Mouse (Mus musculus) hindbrain, postnatal 0 days (tissue): Measurements from ENCODE around the gene Klhl32. TPM values are rescaled to one million over a fixed set of nuclear protein-coding genes. Genes with fewer than 3 reads are reported as not detected.

Experiments used
- ATAC-seq: fragments of 200-750 bp; cut with Nextera tagmentation; 2 replicates; pipeline ENCODE4 v1.8.0; 2017; ENCODE audit warnings: mild to moderate bottlenecking, moderate TSS enrichment, moderate library complexity
- DNase-seq: peaks from one replicate; pipeline ENCODE4 v3.0.0-alpha.2; 2015; ENCODE audit warnings: low spot score
- H3K27ac ChIP-seq: fragments of 300-500 bp; sonication (generic); 2 replicates; pipeline ENCODE4 v1.5.1; 2014; ENCODE audit warnings: mild to moderate bottlenecking
- H3K27me3 ChIP-seq: fragments of 300-500 bp; sonication (generic); 2 replicates; pipeline ENCODE4 v1.6.1; 2014; ENCODE audit warnings: low read length, mixed read lengths; ENCODE audit not compliant: insufficient read depth
- H3K36me3 ChIP-seq: fragments of 300-500 bp; sonication (generic); 2 replicates; pipeline ENCODE4 v1.6.1; 2014; ENCODE audit warnings: low read length, mixed read lengths; ENCODE audit not compliant: insufficient read depth
- H3K4me1 ChIP-seq: fragments of 300-500 bp; sonication (generic); 2 replicates; pipeline ENCODE4 v1.6.1; 2014; ENCODE audit warnings: antibody characterized with exemption, low read length, mixed read lengths; ENCODE audit not compliant: insufficient read depth
- H3K4me2 ChIP-seq: fragments of 300-500 bp; sonication (generic); 2 replicates; pipeline ENCODE4 v1.6.1; 2014; ENCODE audit warnings: low read depth, mild to moderate bottlenecking, low read length, moderate library complexity, mixed read lengths
- H3K4me3 ChIP-seq: fragments of 300-500 bp; sonication (generic); 2 replicates; pipeline ENCODE4 v1.5.1; 2014; ENCODE audit warnings: low read length
- H3K9ac ChIP-seq: fragments of 300-500 bp; sonication (generic); replicated peaks from 2 replicates; pipeline ENCODE4 v1.6.1; 2014; ENCODE audit warnings: mild to moderate bottlenecking, low read length, moderate library complexity, mixed read lengths
- H3K9me3 ChIP-seq: fragments of 300-500 bp; sonication (generic); 2 replicates; pipeline ENCODE4 v1.6.1; 2016; ENCODE audit warnings: low read length, mixed read lengths
- CTCF ChIP-seq: IDR thresholded peaks from 2 replicates; pipeline ENCODE4 v1.5.1; 2016; ENCODE audit warnings: antibody characterized with exemption, control low read depth, low read depth
- WGBS: fragments of 180-500 bp; shearing (Covaris S2); extraction: QIAGEN DNeasy Blood & Tissue Kit; methylation state at CpG from one replicate; pipeline ENCODE4 v1.1.7; 2014; 5-methylcytosine and 5-hydroxymethylcytosine counted together
- polyA plus RNA-seq: library from polyadenylated mRNA; unstranded; fragments of >200 nt; fragmentation: Nextera tagmentation; extraction: Ambion mirVana; gene quantifications from 2 replicates; pipeline ENCODE4 v1.2.1, GENCODE M21; 2015
- total RNA-seq: library from RNA; depleted of rRNA; stranded (reverse); fragments of >200 nt; gene quantifications from 2 replicates; pipeline ENCODE4 v1.2.3, GENCODE M21; 2014

The Klhl32 gene
- total and polyA plus RNA-seq, 2 experiments from 2014 or later, result 31.3 to 37.9 TPM

DNA sequence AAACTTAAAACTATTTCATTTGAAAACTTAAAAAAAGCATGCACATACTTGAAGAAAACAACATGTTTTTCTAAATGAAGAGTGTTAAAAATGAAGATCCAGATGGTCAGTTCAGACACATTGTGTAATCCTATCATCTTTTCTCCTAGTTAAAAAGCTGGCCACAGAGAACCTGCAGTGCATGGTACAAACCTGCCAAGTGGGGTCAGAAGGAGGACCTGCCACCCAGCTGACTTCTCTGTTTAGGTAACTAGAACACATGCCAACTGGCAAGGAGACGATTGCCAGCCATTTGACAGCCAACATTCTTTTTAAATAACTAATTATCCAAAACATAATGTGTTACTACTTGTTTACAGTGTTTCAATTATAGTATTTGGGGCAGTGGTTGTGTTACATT is 252.3 kb downstream of the Klhl32 start:
- WGBS, result 63% methylated on average over 1 of the region's 1 CpGs
- Histone ChIP-seq H3K27ac (no peak overlapping the region), H3K4me3 (no peak overlapping the region), H3K27me3 (no peaks in the 10 kb centered on the region), H3K9ac (no peak overlapping the region), H3K9me3 (no peaks in the 10 kb centered on the region), H3K4me1 (no peaks in the 10 kb centered on the region), H3K4me2 (no peak overlapping the region), H3K36me3 (no peaks in the 10 kb centered on the region)
- no peak for TF ChIP-seq CTCF
- DNase-seq (no peak), ATAC-seq (no peak)

DNA sequence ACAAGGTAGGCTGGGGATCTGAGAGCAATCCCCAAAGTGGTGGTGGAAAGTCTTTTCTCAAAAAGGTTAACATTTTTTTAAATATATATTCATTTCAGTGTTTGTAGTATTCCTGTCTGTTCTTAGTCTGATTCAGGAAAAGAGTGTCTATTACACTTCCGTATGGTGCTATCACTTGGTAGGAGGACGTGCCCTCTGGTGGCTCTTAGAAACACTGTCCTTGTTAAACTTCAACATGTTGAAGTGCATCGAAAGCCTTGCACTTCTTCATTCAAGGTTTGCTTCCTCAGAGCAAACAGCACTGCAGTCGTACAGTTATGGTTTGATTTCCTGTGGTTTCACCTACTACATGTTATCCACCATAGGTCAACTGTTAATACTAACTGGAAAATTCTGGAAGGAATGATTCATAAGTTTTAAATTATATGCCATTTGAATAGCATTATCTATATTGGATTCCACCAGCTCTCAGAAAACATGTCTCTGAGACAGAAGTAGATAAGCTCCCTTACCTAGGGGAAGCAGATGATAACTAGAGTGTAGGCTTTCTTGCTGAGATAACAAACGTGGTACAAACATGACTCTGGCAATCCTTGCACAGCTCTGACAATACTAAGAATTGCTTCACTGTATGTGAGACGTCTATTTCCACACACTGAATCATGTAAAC is 253.8 kb downstream of the Klhl32 start:
- no peak overlapping the region for H3K4me2 ChIP-seq
- no peak overlapping the region for H3K27ac ChIP-seq
- DNase-seq (no peak), ATAC-seq (no peak)
- H3K9me3 ChIP-seq, result no peaks in the 10 kb centered on the region
- H3K9ac ChIP-seq, result no peak overlapping the region
- no peaks in the 10 kb centered on the region for H3K27me3 ChIP-seq
- H3K4me1 ChIP-seq, result no peaks in the 10 kb centered on the region
- TF ChIP-seq CTCF, result peak; percentile 29; the same call in 1 of the 2 replicates
- H3K36me3 ChIP-seq, result no peaks in the 10 kb centered on the region
- WGBS, result 89% methylated on average over 6 of the region's 6 CpGs
- no peak overlapping the region for H3K4me3 ChIP-seq

DNA sequence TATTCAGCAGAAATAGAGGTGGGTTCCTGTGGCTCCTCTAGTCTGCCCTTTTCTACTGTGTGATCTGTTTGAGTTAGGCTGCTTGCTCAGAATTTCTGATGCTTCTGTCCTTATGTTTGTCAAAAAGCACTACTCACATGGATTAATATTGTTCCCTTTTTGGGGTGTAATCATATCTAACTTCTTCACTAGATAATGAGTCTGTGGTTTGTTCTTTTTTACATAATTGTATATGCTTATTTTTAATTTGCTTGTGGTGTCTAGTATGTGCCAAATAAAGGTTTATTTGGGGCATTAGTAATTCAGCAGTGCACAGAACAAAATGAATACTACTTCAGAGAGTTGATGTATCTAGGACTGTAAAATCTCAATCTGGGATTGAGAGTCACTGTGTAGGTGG is 256.1 kb downstream of the Klhl32 start:
- Histone ChIP-seq H3K27me3 (no peaks in the 10 kb centered on the region), H3K9me3 (no peaks in the 10 kb centered on the region), H3K4me1 (no peaks in the 10 kb centered on the region), H3K36me3 (no peaks in the 10 kb centered on the region), H3K4me3 (no peak overlapping the region), H3K4me2 (no peak overlapping the region), H3K9ac (no peak overlapping the region), H3K27ac (no peak overlapping the region)
- no peak for TF ChIP-seq CTCF
- DNase-seq (no peak), ATAC-seq (no peak)

DNA sequence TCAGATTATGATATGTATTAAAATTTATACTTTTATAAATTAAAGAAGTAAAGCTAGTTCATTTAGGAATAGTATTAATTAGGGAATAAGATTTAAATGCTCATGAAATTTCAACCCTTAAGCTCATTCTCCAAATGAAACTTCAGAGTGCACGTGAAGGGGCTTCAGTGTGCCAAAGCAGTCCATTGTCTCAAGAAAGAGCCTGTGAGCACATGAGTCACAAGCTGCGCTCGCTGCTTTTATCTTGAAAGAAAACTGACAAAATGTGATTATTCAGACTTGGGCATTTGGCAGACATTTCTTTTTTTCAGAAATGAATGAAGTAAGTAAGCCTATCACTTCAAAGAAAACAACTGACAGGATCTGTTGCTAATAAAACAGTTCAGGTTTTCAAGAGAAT is 266.9 kb downstream of the Klhl32 start:
- Histone ChIP-seq H3K4me1 (no peaks in the 10 kb centered on the region), H3K27ac (no peak overlapping the region), H3K9ac (no peak overlapping the region), H3K27me3 (no peaks in the 10 kb centered on the region), H3K4me3 (no peak overlapping the region), H3K9me3 (no peaks in the 10 kb centered on the region), H3K36me3 (no peaks in the 10 kb centered on the region), H3K4me2 (no peak overlapping the region)
- no peak for TF ChIP-seq CTCF
- ATAC-seq, result no peak
- 64% methylated on average over 3 of the region's 3 CpGs for WGBS
- no peak for DNase-seq

DNA sequence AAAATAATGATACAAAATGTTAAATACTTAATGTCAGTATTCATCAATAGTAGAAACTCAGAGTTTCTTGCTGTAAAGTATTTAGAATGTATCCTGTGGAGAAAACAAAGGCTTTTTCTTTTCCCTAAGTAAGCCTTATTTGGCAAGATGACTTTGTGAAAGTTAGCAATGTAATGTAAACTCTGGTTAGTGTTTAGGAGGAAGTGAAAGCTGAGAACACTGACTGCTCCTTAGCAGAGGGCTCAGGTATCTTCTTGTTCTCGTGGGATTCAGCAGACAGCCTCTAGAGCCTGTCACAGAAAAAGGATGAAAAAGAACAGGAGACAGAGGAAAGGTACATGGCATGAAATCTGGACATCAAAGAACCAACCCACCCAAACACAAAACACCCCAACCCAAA is 268.6 kb downstream of the Klhl32 start:
- H3K4me3 ChIP-seq, result no peak overlapping the region
- no peaks in the 10 kb centered on the region for H3K9me3 ChIP-seq
- no peaks in the 10 kb centered on the region for H3K36me3 ChIP-seq
- no peaks in the 10 kb centered on the region for H3K4me1 ChIP-seq
- H3K27ac ChIP-seq, result no peak overlapping the region
- H3K27me3 ChIP-seq, result no peaks in the 10 kb centered on the region
- ATAC-seq (no peak), DNase-seq (no peak)
- TF ChIP-seq CTCF, result no peak
- H3K9ac ChIP-seq, result no peak overlapping the region
- H3K4me2 ChIP-seq, result no peak overlapping the region
- WGBS, result 79% methylated on average over 1 of the region's 1 CpGs

DNA sequence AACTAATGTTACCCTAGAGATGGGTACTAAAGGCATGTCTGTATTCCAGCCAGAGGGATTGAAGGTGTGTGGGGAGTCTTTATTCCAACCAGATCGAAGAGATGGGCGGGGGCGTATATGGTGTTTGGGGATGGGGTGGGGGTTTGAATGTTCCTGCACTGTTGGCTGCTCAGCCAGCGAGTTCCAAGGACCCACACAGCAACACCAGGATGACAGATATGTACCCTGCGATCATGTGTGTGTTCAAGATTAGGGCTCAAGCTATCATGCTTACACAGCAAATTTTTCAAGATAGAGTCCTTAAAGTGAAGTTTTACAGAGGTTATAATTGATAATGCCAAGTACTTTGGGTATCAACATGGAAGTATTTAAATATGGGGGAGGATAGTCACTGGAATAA is 273.3 kb downstream of the Klhl32 start:
- DNase-seq, result no peak
- H3K4me2 ChIP-seq, result no peak overlapping the region
- WGBS, result 97% methylated on average over 5 of the region's 5 CpGs
- H3K4me1 ChIP-seq, result no peaks in the 10 kb centered on the region
- ATAC-seq, result no peak
- H3K9ac ChIP-seq, result no peak overlapping the region
- TF ChIP-seq CTCF, result no peak
- no peaks in the 10 kb centered on the region for H3K27me3 ChIP-seq
- H3K27ac ChIP-seq, result no peak overlapping the region
- no peaks in the 10 kb centered on the region for H3K36me3 ChIP-seq
- no peaks in the 10 kb centered on the region for H3K9me3 ChIP-seq
- H3K4me3 ChIP-seq, result no peak overlapping the region

DNA sequence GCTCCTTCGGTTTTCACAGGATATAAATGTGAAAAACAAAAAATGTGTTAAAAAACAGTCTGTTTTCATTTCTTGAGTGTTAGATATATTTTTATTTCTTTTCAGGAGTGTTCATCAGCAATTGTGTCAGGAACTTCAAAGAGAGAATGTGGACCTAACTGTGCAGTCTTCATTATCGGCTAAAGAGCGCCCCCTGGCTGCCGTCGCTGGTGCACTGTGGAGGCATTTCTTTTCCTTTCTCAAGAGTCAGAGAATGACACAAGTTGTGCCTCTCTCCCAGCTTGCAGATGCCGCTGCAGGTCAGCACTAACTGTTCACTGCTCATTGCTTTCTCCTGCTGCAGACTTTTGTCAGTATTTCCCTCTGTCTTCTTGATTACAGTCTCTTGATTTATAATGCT is 276.6 kb downstream of the Klhl32 start:
- Histone ChIP-seq H3K36me3 (no peaks in the 10 kb centered on the region), H3K27ac (no peak overlapping the region), H3K27me3 (no peaks in the 10 kb centered on the region), H3K9ac (no peak overlapping the region), H3K4me2 (no peak overlapping the region), H3K4me3 (no peak overlapping the region), H3K9me3 (no peaks in the 10 kb centered on the region), H3K4me1 (no peaks in the 10 kb centered on the region)
- peak; percentile 87 for DNase-seq
- 17% methylated on average over 6 of the region's 6 CpGs for WGBS
- peak; percentile 93 for TF ChIP-seq CTCF
- peak; percentile 80 for ATAC-seq
